Mouse (Mus musculus): ENCODE measurements around the gene Kmt2b. TPM values are rescaled to one million over a fixed set of nuclear protein-coding genes. Genes with fewer than 3 reads are reported as not detected.

Gene Kmt2b
- total and polyA plus RNA-seq, 3 experiments: 15.6 to 25.6 (median 15.9) TPM

GRCm38 (mm10) chr7:30563117-30563905 is 25.2 kb downstream of the Kmt2b start, which contains the start of the genes U2af1l4, Gm49396 and Psenen:
TSS of gene U2af1l4 (plus strand) at chr7:30563301.
TSS of gene Gm49396 (plus strand) at chr7:30563344.
TSS of gene Psenen (minus strand) at chr7:30563627.
- WGBS: under 1% methylated on average over 45 of the region's 45 CpGs
- Histone ChIP-seq H3K27ac (peak within 1 kb of the TSS; percentile 99), H3K79me2 (replicated peaks; ENCODE audit: control insufficient read depth, insufficient read depth, low read length) (no peaks in the 10 kb centered on the region), H3K4me1 (ENCODE audit: control insufficient read depth, insufficient read depth, low read length) (peaks cover 5% of the 10 kb centered on the region), H3K27me3 (ENCODE audit: control insufficient read depth, insufficient read depth, low read length) (no peaks in the 10 kb centered on the region), H3K9ac (ENCODE audit: low read depth, low read length) (peak within 1 kb of the TSS; percentile 72), H3K36me3 (ENCODE audit: control insufficient read depth, insufficient read depth, low read length) (no peaks in the 10 kb centered on the region), H3K4me3 (peak within 1 kb of the TSS; percentile 71)
- peak; percentile 93 to 97 for DNase-seq
- intact Hi-C loops (cut with DNase I): loop anchor here (1.0 kb wide), 1 partner anchor 25 kb away; the partner anchor contains the start of gene Kmt2b
- TF ChIP-seq POLR2A (IDR thresholded peaks at IDR 0.05; ENCODE audit: insufficient read depth, low read depth, low read length) (peak; percentile 63; the same call in 1 of the 2 replicates), CTCF (IDR thresholded peaks at IDR 0.05) (no peak), EP300 (IDR thresholded peaks at IDR 0.05; ENCODE audit: insufficient read depth, low read depth, low read length) (peak; percentile 73)

- intact Hi-C loops (cut with DNase I): loop anchor here (1.0 kb wide), 1 partner anchor 26 kb away; the partner anchor contains the start of gene Kmt2b
These were observed 25.9 kb downstream of the Kmt2b start for GRCm38 (mm10) chr7:30562526-30563116.

GRCm38 (mm10) chr7:30560296-30560695 is 28.2 kb downstream of the Kmt2b start:
- DNase-seq: no peak
- H3K9ac ChIP-seq (ENCODE audit: low read depth, low read length): no peak overlapping the region
- H3K27ac ChIP-seq: no peak overlapping the region; the same call in 1 of the 2 replicates
- no peaks in the 10 kb centered on the region for H3K27me3 ChIP-seq (ENCODE audit: control insufficient read depth, insufficient read depth, low read length)
- H3K36me3 ChIP-seq (ENCODE audit: control insufficient read depth, insufficient read depth, low read length): no peaks in the 10 kb centered on the region
- no peaks in the 10 kb centered on the region for H3K79me2 ChIP-seq (replicated peaks; ENCODE audit: control insufficient read depth, insufficient read depth, low read length)
- peaks cover 5% of the 10 kb centered on the region for H3K4me1 ChIP-seq (ENCODE audit: control insufficient read depth, insufficient read depth, low read length)
- intact Hi-C loops (cut with DNase I): no loop called here
- H3K4me3 ChIP-seq: no peak overlapping the region
- TF ChIP-seq POLR2A (IDR thresholded peaks at IDR 0.05; ENCODE audit: insufficient read depth, low read depth, low read length): no peak
- TF ChIP-seq EP300 (IDR thresholded peaks at IDR 0.05; ENCODE audit: insufficient read depth, low read depth, low read length): no peak
- TF ChIP-seq CTCF (IDR thresholded peaks at IDR 0.05): no peak
- WGBS: 60% methylated on average over 2 of the region's 2 CpGs

More at GRCm38 (mm10) chr7:30562526-30563116, 25.9 kb downstream of the Kmt2b start:
- Histone ChIP-seq H3K4me3 (peak overlapping the region; percentile 71), H3K4me1 (ENCODE audit: control insufficient read depth, insufficient read depth, low read length) (peaks cover 5% of the 10 kb centered on the region), H3K36me3 (ENCODE audit: control insufficient read depth, insufficient read depth, low read length) (no peaks in the 10 kb centered on the region), H3K27ac (peak overlapping the region; percentile 99), H3K9ac (ENCODE audit: low read depth, low read length) (peak overlapping the region; percentile 41), H3K27me3 (ENCODE audit: control insufficient read depth, insufficient read depth, low read length) (no peaks in the 10 kb centered on the region), H3K79me2 (replicated peaks; ENCODE audit: control insufficient read depth, insufficient read depth, low read length) (no peaks in the 10 kb centered on the region)
- no peak for TF ChIP-seq POLR2A (IDR thresholded peaks at IDR 0.05; ENCODE audit: insufficient read depth, low read depth, low read length)
- TF ChIP-seq EP300 (IDR thresholded peaks at IDR 0.05; ENCODE audit: insufficient read depth, low read depth, low read length): no peak
- no peak for TF ChIP-seq CTCF (IDR thresholded peaks at IDR 0.05)
- under 1% methylated on average over 27 of the region's 27 CpGs for WGBS
- no peak for DNase-seq

- WGBS: 0% methylated on average over 20 of the region's 20 CpGs
- Histone ChIP-seq H3K27ac (peak within 1 kb of the TSS; percentile 68), H3K79me2 (replicated peaks; ENCODE audit: control insufficient read depth, insufficient read depth, low read length) (no peaks in the 10 kb centered on the region)
These were observed 29.0 kb downstream of the Kmt2b start, which contains the start of gene Lin37 for GRCm38 (mm10) chr7:30559443-30559954. TSS of gene Lin37 (minus strand) at chr7:30559838.

GRCm38 (mm10) chr7:30558656-30559442 is 29.7 kb downstream of the Kmt2b start:
- TF ChIP-seq EP300 (IDR thresholded peaks at IDR 0.05; ENCODE audit: insufficient read depth, low read depth, low read length): no peak
- no peak for TF ChIP-seq CTCF (IDR thresholded peaks at IDR 0.05)
- TF ChIP-seq POLR2A (IDR thresholded peaks at IDR 0.05; ENCODE audit: insufficient read depth, low read depth, low read length): no peak
- 7% methylated on average over 12 of the region's 12 CpGs for WGBS

More at GRCm38 (mm10) chr7:30559443-30559954, 29.0 kb downstream of the Kmt2b start, which contains the start of gene Lin37:
- Histone ChIP-seq H3K36me3 (ENCODE audit: control insufficient read depth, insufficient read depth, low read length) (no peaks in the 10 kb centered on the region), H3K4me1 (ENCODE audit: control insufficient read depth, insufficient read depth, low read length) (peaks cover 5% of the 10 kb centered on the region), H3K9ac (ENCODE audit: low read depth, low read length) (peak within 1 kb of the TSS; percentile 86), H3K4me3 (peak within 1 kb of the TSS; percentile 64), H3K27me3 (ENCODE audit: control insufficient read depth, insufficient read depth, low read length) (no peaks in the 10 kb centered on the region)
- intact Hi-C loops (cut with DNase I): no loop called here
- DNase-seq: peak; percentile 91 to 98
- no peak for TF ChIP-seq CTCF (IDR thresholded peaks at IDR 0.05)
- peak; percentile 87 for TF ChIP-seq POLR2A (IDR thresholded peaks at IDR 0.05; ENCODE audit: insufficient read depth, low read depth, low read length)
- TF ChIP-seq EP300 (IDR thresholded peaks at IDR 0.05; ENCODE audit: insufficient read depth, low read depth, low read length): 0 out of 2 replicates have a peak, but pooled peaks have one; percentile 41

More at GRCm38 (mm10) chr7:30558656-30559442, 29.7 kb downstream of the Kmt2b start:
- Histone ChIP-seq H3K27me3 (ENCODE audit: control insufficient read depth, insufficient read depth, low read length) (no peaks in the 10 kb centered on the region), H3K4me1 (ENCODE audit: control insufficient read depth, insufficient read depth, low read length) (peaks cover 4% of the 10 kb centered on the region), H3K9ac (ENCODE audit: low read depth, low read length) (peak overlapping the region; percentile 86), H3K27ac (peak overlapping the region; percentile 68), H3K79me2 (replicated peaks; ENCODE audit: control insufficient read depth, insufficient read depth, low read length) (no peaks in the 10 kb centered on the region), H3K4me3 (peak overlapping the region; percentile 64), H3K36me3 (ENCODE audit: control insufficient read depth, insufficient read depth, low read length) (no peaks in the 10 kb centered on the region)
- DNase-seq: no peak
- intact Hi-C loops (cut with DNase I): no loop called here

Data from heart, adult 2 months (tissue).